Comparison of ENCODE assay signal across 18 mouse cellular contexts in genomic region chr11:104631306-104631705, GRCm38 (mm10). TPM values are rescaled to one million over a fixed set of nuclear protein-coding genes. Genes with fewer than 3 reads are reported as not detected.
DNase-seq lines count a peak whose midpoint lies in the region; ATAC-seq and TF ChIP-seq lines count a peak whose summit lies in the region.
"Had no signal": no experiment of that assay in that cellular context is flagged by ENCODE, and none has a peak within 500 bp of the region (broad histone marks: within the 10 kb centered on the region; RNA-seq: fewer than 3 reads in every experiment).

No protein-coding gene starts in this region.

- no peak for DNase-seq in cerebellum, adult 2 months
- no peak for DNase-seq in cerebellum, postnatal 14 days
- DNase-seq in spleen, adult 12 weeks (ENCODE audit: low spot score) = peak; percentile 32
- no peak for DNase-seq in spleen, postnatal 4 days (ENCODE audit: low spot score in 2 of 2)
- peak; percentile 77 to 84 for DNase-seq in natural killer cell, adult 2 months (ENCODE audit: low spot score in 2 of 2)
- DNase-seq in embryo, embryonic 10 days (ENCODE audit: low spot score) = no peak
- no peak for DNase-seq in left cerebral cortex, adult 18-20 months (ENCODE audit: low spot score in 2 of 2)
- DNase-seq: cerebellum, adult 11-12 months; gastrocnemius, postnatal 25 days; lung, adult 18-20 months had no signal

- H3K27ac ChIP-seq in cerebellum, adult 2 months (ENCODE audit: insufficient read depth, low read length) = peak overlapping the region; percentile 53; the same call in 1 of the 2 replicates
- H3K27ac ChIP-seq: intestine, embryonic 15.5 days; left cerebral cortex, adult 2 months; stomach, postnatal 0 days had no signal

- no peak overlapping the region for H3K4me3 ChIP-seq in cerebellum, adult 2 months (replicated peaks; ENCODE audit: insufficient read depth, low read depth, low read length)
- H3K4me3 ChIP-seq: intestine, embryonic 15.5 days; left cerebral cortex, adult 2 months had no signal

- peaks cover 16% of the 10 kb centered on the region for H3K4me1 ChIP-seq in cerebellum, adult 2 months (ENCODE audit: control insufficient read depth, insufficient read depth, low read length)

- TF ChIP-seq CTCF in cerebellum, adult 2 months (IDR thresholded peaks at IDR 0.05; ENCODE audit: borderline replicate concordance, insufficient read depth, low read depth, low read length) = no peak

- 83% methylated on average over 1 of the region's 1 CpGs for WGBS in cerebellum, adult 2 months

- H3K27me3 ChIP-seq in cerebellum, adult 2 months (ENCODE audit: control insufficient read depth, insufficient read depth, low read length) = no peaks in the 10 kb centered on the region
- H3K27me3 ChIP-seq: intestine, embryonic 15.5 days had no signal

- ATAC-seq in CD4-positive, CD25-positive, alpha-beta regulatory T cell, adult 4 months = peak; percentile 67
- ATAC-seq: forebrain, embryonic 16.5 days; intestine, embryonic 15.5 days had no signal

- TF ChIP-seq POLR2A in cerebellum, adult 2 months (IDR thresholded peaks at IDR 0.05; ENCODE audit: borderline replicate concordance, insufficient read depth, low read length) = no peak

RNA-seq across cellular contexts. Expression of gene Itgb3, which starts 23.5 kb away (rescaled TPM):
- 2.0 and 2.1 TPM in 2 replicates for polyA plus RNA-seq in cerebellum, adult 2 months (2012; rRNA removed)
- 10 to 100 TPM; 12.3 to 15.6 TPM for polyA plus RNA-seq in CD4-positive, CD25-positive, alpha-beta regulatory T cell, adult 4 months (2017; shearing (Covaris generic))
- 1 to 10 TPM; 2.5 to 2.6 TPM for total RNA-seq in left cerebral cortex, adult 18-20 months (2021)

RNA-seq across cellular contexts. Expression of gene Gm11639, which starts 54.2 kb away (rescaled TPM):
- 0.02 TPM in 2 replicates for polyA plus RNA-seq in cerebellum, adult 2 months (2012; rRNA removed)
- under 1 TPM in 1 of 2 experiments, not detected in 1; 0.04 TPM for polyA plus RNA-seq in CD4-positive, CD25-positive, alpha-beta regulatory T cell, adult 4 months (2017; shearing (Covaris generic))
- 1 to 10 TPM in 1 of 2 experiments, under 1 TPM in 1; 0.49 to 1.2 TPM for total RNA-seq in left cerebral cortex, adult 18-20 months (2021)
- total RNA-seq: hematopoietic stem cell, adult 5-6 weeks; megakaryocyte-erythroid progenitor cell, adult 5-6 weeks; monocyte, adult 5-6 weeks had no signal
- polyA plus RNA-seq: intestine, embryonic 15.5 days had no signal

Comparison
In these comparisons a context has a peak if more than half of its experiments do, and no peak if none do; other contexts are left out.
1. DNase-seq: peak in spleen, adult 12 weeks (single experiment) and natural killer cell, adult 2 months (2 of 2); none in cerebellum, adult 2 months (0 of 2), cerebellum, postnatal 14 days (0 of 2), spleen, postnatal 4 days (0 of 2), embryo, embryonic 10 days (single experiment) and left cerebral cortex, adult 18-20 months (0 of 2).